Mouse (Mus musculus) cerebellum, adult 2 months (tissue): ENCODE results near the gene Cenpe. TPM values are rescaled to one million over a fixed set of nuclear protein-coding genes. Genes with fewer than 3 reads are reported as not detected.

ENCODE experiments used
- DNase-seq, 2 experiments: peaks; one replicate each; pipeline ENCODE4 v3.0.0; 2021
- H3K27ac ChIP-seq: fragments of 200-500 bp; 2 replicates; pipeline ENCODE4 v1.5.1; 2012; ENCODE audit warnings: low read length, control low read depth, inconsistent platforms; ENCODE audit not compliant: insufficient read depth
- H3K27me3 ChIP-seq: fragments of 200-500 bp; 2 replicates; pipeline ENCODE4 v1.6.1; 2012; ENCODE audit warnings: inconsistent platforms, mild to moderate bottlenecking, low read length, moderate library complexity; ENCODE audit not compliant: control insufficient read depth, insufficient read depth
- H3K4me1 ChIP-seq: fragments of 200-500 bp; 2 replicates; pipeline ENCODE4 v1.6.1; 2011; ENCODE audit warnings: low read length; ENCODE audit not compliant: control insufficient read depth, insufficient read depth
- H3K4me3 ChIP-seq: fragments of 200-500 bp; replicated peaks from 2 replicates; pipeline ENCODE3; 2011; ENCODE audit warnings: mild to moderate bottlenecking, low read depth, low read length, control low read depth; ENCODE audit not compliant: insufficient read depth
- CTCF ChIP-seq: fragments of 200-500 bp; IDR thresholded peaks from 2 replicates; pipeline ENCODE4 v1.5.1; 2011; ENCODE audit warnings: low read depth, mild to moderate bottlenecking, control low read depth, low read length, moderate library complexity, borderline replicate concordance; ENCODE audit not compliant: insufficient read depth
- POLR2A ChIP-seq: fragments of 200-500 bp; IDR thresholded peaks from 2 replicates; pipeline ENCODE4 v1.6.1; 2011; ENCODE audit warnings: low read length, control low read depth, borderline replicate concordance; ENCODE audit not compliant: insufficient read depth
- WGBS: fragments of 180-500 bp; shearing (Covaris S2); methylation state at CpG from one replicate; pipeline ENCODE4 v1.1.7; 2018; 5-methylcytosine and 5-hydroxymethylcytosine counted together
- polyA plus RNA-seq: library from polyadenylated mRNA; depleted of rRNA; stranded (reverse); fragments of >200 nt; gene quantifications from 2 replicates; pipeline ENCODE4 v1.2.3, GENCODE M21; 2012; rRNA removed

The Cenpe gene
- polyA plus RNA-seq, 1 experiment = 0.54 TPM

GRCm38 (mm10) chr3:135318331-135318730 lies 106.0 kb downstream of the Cenpe start:
- no peak for DNase-seq
- TF ChIP-seq POLR2A (no peak), CTCF (no peak)
- Histone ChIP-seq H3K27me3 (no peaks in the 10 kb centered on the region), H3K27ac (no peak overlapping the region), H3K4me3 (no peak overlapping the region), H3K4me1 (no peaks in the 10 kb centered on the region)
- 78% methylated on average over 11 of the region's 11 CpGs for WGBS

Other genes starting within 250 kb of the Cenpe start
- 4.1 and 4.4 TPM in 2 replicates for gene Bdh2, start 68.7 kb downstream of the Cenpe start, polyA plus RNA-seq
- 0.98 and 1.3 TPM in 2 replicates for gene Slc9b2, start 95.2 kb downstream of the Cenpe start, polyA plus RNA-seq
- 0.87 TPM in 1 of 2 replicates, not detected in the other for gene Slc9b1, start 135.5 kb downstream of the Cenpe start, polyA plus RNA-seq
- gene Cisd2, start 211.4 kb downstream of the Cenpe start, polyA plus RNA-seq = 48.6 and 51.3 TPM in 2 replicates
- gene Ube2d3, start 225.6 kb downstream of the Cenpe start, polyA plus RNA-seq = 181 and 187 TPM in 2 replicates